Mouse (Mus musculus) kidney, embryonic 16.5 days (tissue): ENCODE data around the gene Tas2r125. TPM values are rescaled to one million over a fixed set of nuclear protein-coding genes. Genes with fewer than 3 reads are reported as not detected.
"Not testable (repeated sequence)": the region's sequence is repeated elsewhere in the genome, so short reads cannot be mapped to it uniquely, and the experiment has no call there.

Experiments
- ATAC-seq: fragments of 200-750 bp; cut with Nextera tagmentation; 2 replicates; pipeline ENCODE4 v1.8.0; 2017; ENCODE audit warnings: moderate TSS enrichment; ENCODE audit not compliant: low FRiP score, low TSS enrichment
- H3K27ac ChIP-seq: fragments of 300-500 bp; sonication (generic); 2 replicates; pipeline ENCODE4 v1.5.1; 2014; ENCODE audit warnings: low read length
- H3K27me3 ChIP-seq: fragments of 300-500 bp; sonication (generic); 2 replicates; pipeline ENCODE4 v1.6.1; 2014; ENCODE audit warnings: low read length, control low read depth, mixed read lengths; ENCODE audit not compliant: insufficient read depth
- H3K36me3 ChIP-seq: fragments of 300-500 bp; sonication (generic); 2 replicates; pipeline ENCODE4 v1.6.1; 2014; ENCODE audit warnings: low read length, control low read depth, mixed read lengths; ENCODE audit not compliant: insufficient read depth
- H3K4me1 ChIP-seq: fragments of 300-500 bp; sonication (generic); 2 replicates; pipeline ENCODE4 v1.6.1; 2014; ENCODE audit warnings: low read length, control low read depth, mixed read lengths; ENCODE audit not compliant: insufficient read depth
- H3K4me2 ChIP-seq: fragments of 300-500 bp; sonication (generic); replicated peaks from 2 replicates; pipeline ENCODE4 v1.6.1; 2014; ENCODE audit warnings: low read depth, low read length
- H3K4me3 ChIP-seq: fragments of 300-500 bp; sonication (generic); 2 replicates; pipeline ENCODE4 v1.5.1; 2014; ENCODE audit warnings: mild to moderate bottlenecking, low read length
- H3K9ac ChIP-seq: fragments of 300-500 bp; sonication (generic); replicated peaks from 2 replicates; pipeline ENCODE4 v1.6.1; 2014; ENCODE audit warnings: low read length
- H3K9me3 ChIP-seq: fragments of 300-500 bp; sonication (generic); 2 replicates; pipeline ENCODE4 v1.6.1; 2016; ENCODE audit warnings: low read length, control low read depth
- WGBS: fragments of 180-500 bp; shearing (Covaris S2); extraction: QIAGEN DNeasy Blood & Tissue Kit; methylation state at CpG from one replicate; pipeline ENCODE4 v1.1.7; 2014; 5-methylcytosine and 5-hydroxymethylcytosine counted together
- polyA plus RNA-seq: library from polyadenylated mRNA; unstranded; fragments of >200 nt; fragmentation: Nextera tagmentation; extraction: Ambion mirVana; gene quantifications from 2 replicates; pipeline ENCODE4 v1.2.1, GENCODE M21; 2015

Tas2r125 gene
- polyA plus RNA-seq, result not detected in 2 replicates

DNA sequence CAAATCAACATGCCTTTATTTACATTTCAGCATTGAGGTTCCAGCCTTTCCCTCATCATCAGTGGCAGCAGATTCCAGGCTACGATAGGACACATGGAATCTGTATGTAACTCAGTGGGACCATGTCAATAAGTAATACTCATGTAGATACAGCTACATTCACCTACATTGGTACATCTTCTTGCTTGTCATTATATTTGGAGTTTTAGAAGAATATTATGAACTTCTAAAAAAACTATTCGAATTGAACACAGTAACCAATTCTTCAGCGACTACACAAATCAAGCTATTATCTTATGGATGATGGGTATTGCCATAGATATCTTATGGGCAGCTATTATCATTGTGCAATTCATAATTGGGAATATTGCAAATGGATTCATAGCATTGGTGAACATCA, at the start of gene Tas2r125:
Gene Tas2r125 (plus strand): TSS at position 301 of the 400 bp plus-strand sequence.
- no peaks in the 10 kb centered on the region for H3K4me1 ChIP-seq
- no peak within 1 kb of the TSS for H3K9ac ChIP-seq
- no peak within 1 kb of the TSS for H3K27ac ChIP-seq
- H3K4me2 ChIP-seq, result no peak within 1 kb of the TSS
- 85% methylated on average over 3 of the region's 3 CpGs for WGBS
- H3K4me3 ChIP-seq, result no peak within 1 kb of the TSS
- no peaks in the 10 kb centered on the region for H3K9me3 ChIP-seq
- ATAC-seq, result no peak
- no peaks in the 10 kb centered on the region for H3K36me3 ChIP-seq
- no peaks in the 10 kb centered on the region for H3K27me3 ChIP-seq

DNA sequence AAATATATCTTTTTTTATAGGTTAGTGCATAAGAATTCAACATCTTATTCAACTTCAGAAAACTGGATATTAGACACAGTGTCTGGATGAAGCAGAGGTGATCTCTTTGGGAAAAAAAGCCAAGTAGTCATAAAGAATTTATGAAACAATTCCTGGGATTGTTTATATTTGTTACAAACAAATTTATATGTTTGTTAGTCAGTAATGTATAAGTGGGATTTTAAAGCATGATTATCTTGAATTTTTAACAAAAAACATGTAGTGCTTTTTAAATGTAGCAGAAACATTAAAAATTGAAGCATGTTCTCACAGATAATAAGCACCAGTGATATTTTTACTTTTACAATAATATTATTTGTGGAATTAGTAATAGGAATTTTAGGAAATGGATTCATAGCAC, 41.7 kb upstream of the Tas2r125 start, which contains the start of gene Tas2r110:
Gene Tas2r110 (plus strand): TSS at position 301 of the 400 bp plus-strand sequence.
- Histone ChIP-seq H3K4me3 (no peak within 1 kb of the TSS), H3K27ac (no peak within 1 kb of the TSS)

DNA sequence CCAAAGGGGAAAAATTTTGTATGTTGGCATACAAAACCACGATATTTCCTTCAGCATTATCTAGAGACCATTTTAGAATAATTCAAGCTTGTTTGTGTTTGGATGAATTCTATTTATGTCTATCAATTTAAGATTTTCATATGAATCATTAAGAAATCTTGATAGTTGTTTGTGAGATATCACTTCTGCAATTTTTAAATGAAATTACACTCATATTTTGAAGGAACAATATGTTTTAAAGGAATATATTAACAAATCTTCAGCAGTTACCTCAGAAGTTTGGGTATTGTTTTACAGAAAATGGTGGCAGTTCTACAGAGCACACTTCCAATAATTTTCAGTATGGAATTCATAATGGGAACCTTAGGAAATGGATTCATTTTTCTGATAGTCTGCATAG, 16.7 kb upstream of the Tas2r125 start, which contains the start of gene Tas2r113:
Gene Tas2r113 (plus strand): TSS at position 301 of the 400 bp plus-strand sequence.
- Histone ChIP-seq H3K4me1 (no peaks in the 10 kb centered on the region), H3K36me3 (no peaks in the 10 kb centered on the region), H3K9ac (no peak within 1 kb of the TSS), H3K4me2 (no peak within 1 kb of the TSS), H3K9me3 (no peaks in the 10 kb centered on the region), H3K27ac (no peak within 1 kb of the TSS), H3K27me3 (no peaks in the 10 kb centered on the region), H3K4me3 (no peak within 1 kb of the TSS)
- no peak for ATAC-seq
- 71% methylated on average over 1 of the region's 1 CpGs for WGBS

More for the DNA sequence above, 41.7 kb upstream of the Tas2r125 start, which contains the start of gene Tas2r110:
- Histone ChIP-seq H3K4me1 (no peaks in the 10 kb centered on the region), H3K4me2 (no peak within 1 kb of the TSS), H3K36me3 (no peaks in the 10 kb centered on the region), H3K9ac (no peak within 1 kb of the TSS), H3K27me3 (no peaks in the 10 kb centered on the region), H3K9me3 (no peaks in the 10 kb centered on the region)
- ATAC-seq, result no peak

DNA sequence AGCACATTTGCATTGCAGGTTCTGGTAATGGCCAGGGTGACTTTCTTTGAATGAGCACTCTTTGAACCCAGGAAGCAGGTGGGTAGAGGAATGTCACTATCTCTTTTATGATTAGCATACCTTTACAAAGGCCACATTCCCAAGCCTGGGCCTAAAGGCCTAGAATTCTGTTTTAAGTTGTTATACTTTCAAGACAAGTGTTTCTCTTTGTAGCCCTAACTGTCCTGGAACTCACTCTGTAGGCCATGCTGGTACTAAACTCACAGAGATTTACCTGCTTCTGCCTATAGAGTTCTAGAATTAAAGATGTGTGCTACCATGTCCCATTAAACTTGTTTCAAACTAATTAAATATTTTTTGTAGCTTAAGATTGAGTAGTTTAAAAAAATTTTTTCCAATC, 31.9 kb downstream of the Tas2r125 start:
- H3K27me3 ChIP-seq, H3K4me1 ChIP-seq, H3K27ac ChIP-seq, H3K9me3 ChIP-seq, H3K36me3 ChIP-seq, ATAC-seq, H3K9ac ChIP-seq, H3K4me2 ChIP-seq, H3K4me3 ChIP-seq: not testable (repeated sequence)

DNA sequence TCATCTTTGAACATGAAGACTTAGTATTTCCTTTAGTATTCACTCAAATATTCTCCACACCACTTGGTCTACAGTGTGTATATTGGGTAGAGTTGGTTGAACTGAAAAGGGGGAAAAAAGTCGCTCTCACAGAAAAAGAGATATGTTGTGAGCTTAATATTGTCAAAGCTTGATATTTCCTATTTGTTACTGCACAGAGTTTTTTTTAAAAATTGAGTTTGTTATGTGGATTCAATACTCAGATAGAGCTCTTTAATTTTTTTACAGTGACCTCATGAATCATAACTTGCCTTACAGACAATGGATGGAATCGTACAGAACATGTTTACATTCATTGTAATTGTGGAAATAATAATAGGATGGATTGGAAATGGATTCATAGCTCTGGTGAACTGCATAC, 41.4 kb downstream of the Tas2r125 start, which contains the start of gene Tas2r129:
Gene Tas2r129 (plus strand): TSS at position 301 of the 400 bp plus-strand sequence.
- Histone ChIP-seq H3K4me1 (no peaks in the 10 kb centered on the region), H3K9ac (no peak within 1 kb of the TSS), H3K27me3 (no peaks in the 10 kb centered on the region), H3K36me3 (no peaks in the 10 kb centered on the region), H3K27ac (no peak within 1 kb of the TSS), H3K4me2 (no peak within 1 kb of the TSS), H3K4me3 (no peak within 1 kb of the TSS), H3K9me3 (no peaks in the 10 kb centered on the region)
- 90% methylated on average over 2 of the region's 2 CpGs for WGBS
- ATAC-seq, result no peak

DNA sequence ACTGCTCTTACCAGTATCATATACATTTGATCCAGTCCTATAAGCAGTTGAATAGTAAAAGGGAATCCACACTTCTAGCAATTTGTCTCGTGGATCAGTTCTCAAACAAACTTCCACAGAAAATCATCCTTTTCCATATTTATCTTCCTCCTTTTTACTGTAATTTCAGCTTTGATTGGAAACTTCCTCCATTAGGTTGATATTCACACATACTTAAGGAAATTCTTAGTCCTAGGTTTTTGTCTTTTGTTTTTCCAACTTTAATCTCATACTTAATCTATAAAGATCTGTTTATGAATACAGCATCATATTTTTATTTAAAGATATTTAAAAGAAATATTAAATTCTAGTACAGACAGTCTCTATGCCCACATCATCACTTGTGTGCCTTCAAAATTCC, 48.4 kb downstream of the Tas2r125 start, which contains the start of gene Tas2r131:
Gene Tas2r131 (minus strand): TSS at position 101 of the 400 bp plus-strand sequence.
- WGBS, result 69% methylated on average over 1 of the region's 1 CpGs
- no peak for ATAC-seq

More for the DNA sequence above, 48.4 kb downstream of the Tas2r125 start, which contains the start of gene Tas2r131:
- H3K4me1 ChIP-seq, result no peaks in the 10 kb centered on the region
- H3K9me3 ChIP-seq, result no peaks in the 10 kb centered on the region
- no peaks in the 10 kb centered on the region for H3K27me3 ChIP-seq
- no peak within 1 kb of the TSS for H3K27ac ChIP-seq
- no peak within 1 kb of the TSS for H3K4me2 ChIP-seq
- H3K36me3 ChIP-seq, result no peaks in the 10 kb centered on the region
- no peak within 1 kb of the TSS for H3K9ac ChIP-seq
- no peak within 1 kb of the TSS for H3K4me3 ChIP-seq

Other genes with a start within 250 kb of the Tas2r125 start
- not detected in 2 replicates for gene Tas2r121, start 208.6 kb upstream of the Tas2r125 start, polyA plus RNA-seq
- gene Tas2r122, start 197.7 kb upstream of the Tas2r125 start, polyA plus RNA-seq, result not detected in 2 replicates
- not detected in 2 replicates for gene Tas2r115, start 171.6 kb upstream of the Tas2r125 start, polyA plus RNA-seq
- not detected in 2 replicates for gene Tas2r124, start 154.9 kb upstream of the Tas2r125 start, polyA plus RNA-seq
- gene Tas2r102, start 147.5 kb upstream of the Tas2r125 start, polyA plus RNA-seq, result not detected in 2 replicates
- gene Tas2r136, start 131.5 kb upstream of the Tas2r125 start, polyA plus RNA-seq, result not detected in 2 replicates
- gene Tas2r117, start 106.8 kb upstream of the Tas2r125 start, polyA plus RNA-seq, result not detected in 2 replicates
- gene Tas2r123, start 62.5 kb upstream of the Tas2r125 start, polyA plus RNA-seq, result not detected in 2 replicates
- gene Tas2r116, start 54.2 kb upstream of the Tas2r125 start, polyA plus RNA-seq, result not detected in 2 replicates
- not detected in 2 replicates for gene Tas2r110, start 41.6 kb upstream of the Tas2r125 start, polyA plus RNA-seq
- not detected in 2 replicates for gene Tas2r113, start 16.6 kb upstream of the Tas2r125 start, polyA plus RNA-seq
- not detected in 2 replicates for gene Tas2r129, start 41.5 kb downstream of the Tas2r125 start, polyA plus RNA-seq
- not detected in 2 replicates for gene Tas2r131, start 48.3 kb downstream of the Tas2r125 start, polyA plus RNA-seq
- gene Tas2r109, start 71.3 kb downstream of the Tas2r125 start, polyA plus RNA-seq, result not detected in 2 replicates
- not detected in 2 replicates for gene Tas2r103, start 127.5 kb downstream of the Tas2r125 start, polyA plus RNA-seq
- gene Tas2r140, start 146.2 kb downstream of the Tas2r125 start, polyA plus RNA-seq, result not detected in 2 replicates
- 67.6 and 80.7 TPM in 2 replicates for gene Smim10l1, start 195.3 kb downstream of the Tas2r125 start, polyA plus RNA-seq